Mouse (Mus musculus): ENCODE results near the gene Mex3d.
A peak's percentile ranks its signal among the peaks of the same experiment; 100 is the strongest.

Mex3d gene

DNA sequence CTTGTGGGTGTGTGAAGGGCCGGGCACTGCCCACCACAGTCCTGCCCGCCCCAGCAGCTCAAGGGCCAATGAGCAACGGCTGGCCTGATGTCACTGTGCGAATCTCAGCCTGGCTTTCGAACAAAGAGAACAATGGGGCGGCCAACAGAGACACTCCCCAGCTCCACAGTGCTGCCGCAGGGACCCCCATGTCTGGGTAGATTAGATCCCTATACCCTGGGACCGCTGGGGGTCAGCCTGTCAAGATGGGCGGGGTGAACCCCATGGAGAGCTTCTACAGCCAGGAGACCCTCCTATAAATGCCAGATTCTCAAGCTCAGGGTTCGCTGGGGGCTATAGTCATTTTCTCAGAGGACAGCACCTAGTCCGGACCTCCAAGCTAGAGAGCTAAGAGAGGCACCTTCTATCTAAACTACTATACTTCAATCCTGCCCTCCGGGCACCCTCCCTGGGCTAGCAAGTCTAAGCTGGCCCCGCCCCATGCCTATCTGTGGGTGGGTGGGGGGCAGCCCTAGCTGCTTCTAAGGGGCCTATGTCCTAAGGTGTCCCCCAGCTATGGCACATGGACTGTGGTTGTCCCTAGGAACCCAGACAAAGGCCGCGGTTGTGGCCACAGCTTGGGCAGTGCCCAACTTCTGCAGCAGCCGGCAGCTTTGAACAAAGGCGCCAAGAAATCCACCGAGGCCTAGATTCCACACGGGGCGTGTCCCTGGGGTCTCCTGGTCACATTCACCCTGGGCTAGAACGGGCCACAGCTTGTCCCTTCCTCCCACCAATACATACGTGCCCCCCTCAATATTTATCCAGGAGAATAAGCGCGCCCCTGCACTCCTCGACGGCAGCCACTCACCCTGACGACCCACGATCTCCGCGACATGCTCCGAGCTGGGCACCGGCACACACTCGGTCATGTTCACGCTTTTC lies 1.4 kb downstream of the Mex3d start:
- no peak for DNase-seq (ENCODE audit: low read depth)

DNA sequence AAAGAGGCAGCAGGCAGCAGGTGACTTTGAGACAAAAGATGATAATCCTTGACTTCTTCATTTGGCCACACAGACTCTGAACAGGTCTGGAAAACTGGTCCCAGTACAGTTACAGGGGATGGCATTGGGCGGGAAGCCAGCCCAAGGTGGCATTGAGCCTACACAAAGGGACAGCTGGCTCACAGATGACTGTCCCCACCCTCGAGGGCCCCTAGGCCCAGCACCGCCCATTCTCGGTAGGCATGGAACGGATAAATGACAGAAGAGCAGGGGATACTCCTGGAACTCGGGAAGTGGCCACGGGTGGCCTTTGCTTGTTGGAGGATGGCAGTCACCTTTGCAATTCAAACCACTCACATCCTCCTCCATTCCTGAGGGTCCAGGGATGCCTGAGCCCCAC lies 2.1 kb downstream of the Mex3d start:
- no peak for DNase-seq (ENCODE audit: low read depth)

DNA sequence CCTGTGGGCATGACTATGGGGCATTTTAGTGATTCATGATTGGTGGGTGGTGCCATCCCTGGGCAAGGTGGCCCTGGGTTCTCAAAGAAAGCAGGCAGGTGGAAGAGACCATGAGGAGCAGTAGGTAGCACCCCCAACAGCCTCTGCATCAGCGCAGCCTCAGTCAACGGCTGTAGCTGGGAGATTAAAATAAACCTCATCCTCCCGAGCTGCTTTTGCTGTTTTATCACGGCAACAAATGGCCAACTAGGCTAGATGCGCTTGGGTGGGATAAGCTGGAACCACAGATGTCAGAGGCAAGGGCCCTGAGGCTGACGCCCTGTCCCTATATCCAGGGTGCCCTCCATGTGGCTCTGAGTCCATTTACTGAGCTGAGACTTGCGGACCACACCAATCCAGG lies 2.8 kb downstream of the Mex3d start:
- DNase-seq (ENCODE audit: low read depth) = peak; percentile 72

DNA sequence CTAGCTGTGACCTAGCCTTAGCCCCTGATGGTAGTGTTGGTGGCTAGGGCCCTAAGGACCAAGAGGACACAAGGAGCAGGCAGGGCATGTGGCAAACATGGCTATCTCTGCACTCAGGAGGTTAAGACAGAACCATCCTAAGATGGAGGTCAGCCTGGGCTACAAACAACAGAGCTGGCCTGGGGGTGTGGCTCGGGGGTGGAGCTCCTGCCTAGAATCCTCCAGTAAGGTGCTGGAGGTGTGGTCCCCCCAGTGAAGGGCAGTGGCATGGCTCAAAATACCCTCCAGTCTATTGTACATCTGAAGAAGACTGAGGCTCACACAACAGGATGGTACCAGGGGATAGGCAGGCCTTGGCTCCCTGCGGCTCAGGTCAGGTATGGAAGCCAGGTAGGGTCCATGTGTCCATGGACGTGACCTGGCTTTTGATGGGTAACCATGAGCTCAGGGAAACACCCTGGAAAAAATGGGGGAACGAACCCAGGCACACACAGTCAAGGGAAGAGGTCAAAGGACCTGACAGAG lies 3.3 kb downstream of the Mex3d start:
- DNase-seq (ENCODE audit: low read depth) = no peak

DNA sequence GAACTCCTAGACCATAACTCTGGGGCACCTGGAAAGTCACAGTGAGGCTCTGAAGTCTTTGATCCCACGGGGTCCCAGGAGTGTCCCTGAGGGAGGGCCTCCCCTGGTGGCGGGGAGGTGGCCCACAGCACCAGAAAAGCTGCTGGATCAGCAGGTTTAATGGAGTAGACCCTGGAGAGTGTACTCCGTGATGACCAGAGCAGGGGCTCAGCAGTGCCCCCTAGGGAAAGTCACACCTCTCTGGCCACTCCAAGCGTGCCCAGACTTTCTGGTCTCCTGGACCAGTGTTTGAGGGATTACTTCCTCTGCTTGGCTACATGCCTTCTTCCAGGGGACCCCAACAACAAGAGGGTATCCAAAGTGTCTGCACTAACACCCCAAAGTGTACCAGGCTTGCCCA lies 4.0 kb downstream of the Mex3d start:
- no peak for DNase-seq (ENCODE audit: low read depth)

DNA sequence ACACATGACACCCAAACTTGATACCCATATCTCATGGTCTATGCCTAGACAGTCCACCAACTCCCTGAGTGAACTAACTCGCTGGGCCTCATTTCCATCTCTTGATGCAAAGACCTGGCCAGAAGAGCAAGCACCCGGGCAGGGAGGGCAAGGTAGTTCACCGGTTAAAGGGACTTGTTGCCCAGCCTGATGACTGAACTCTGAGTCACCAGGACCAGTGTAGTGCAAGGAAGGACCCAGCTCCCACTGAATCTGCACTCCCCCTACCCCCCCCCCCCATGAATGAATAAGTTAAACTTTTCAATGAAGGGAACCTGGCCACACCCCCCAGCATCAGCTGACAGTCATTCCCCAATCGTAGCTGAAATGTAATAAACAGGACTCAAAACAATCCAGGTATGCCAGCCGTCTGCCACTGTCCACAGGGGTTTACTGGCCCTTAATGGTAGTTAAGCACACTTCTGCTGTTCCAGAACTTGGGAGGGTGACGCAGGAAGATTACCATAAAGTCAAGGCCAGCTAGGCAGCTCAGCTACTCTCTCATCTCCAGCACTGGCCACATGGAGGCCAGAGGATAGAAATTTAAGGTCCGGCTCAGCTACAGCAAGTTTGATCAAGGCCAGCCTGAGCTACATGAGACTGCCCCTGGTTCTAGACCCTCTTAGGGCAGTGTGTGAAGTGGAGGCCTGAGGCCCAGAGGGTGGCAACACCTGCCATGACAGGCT lies 4.7 kb downstream of the Mex3d start:
- DNase-seq (ENCODE audit: low read depth) = no peak

DNA sequence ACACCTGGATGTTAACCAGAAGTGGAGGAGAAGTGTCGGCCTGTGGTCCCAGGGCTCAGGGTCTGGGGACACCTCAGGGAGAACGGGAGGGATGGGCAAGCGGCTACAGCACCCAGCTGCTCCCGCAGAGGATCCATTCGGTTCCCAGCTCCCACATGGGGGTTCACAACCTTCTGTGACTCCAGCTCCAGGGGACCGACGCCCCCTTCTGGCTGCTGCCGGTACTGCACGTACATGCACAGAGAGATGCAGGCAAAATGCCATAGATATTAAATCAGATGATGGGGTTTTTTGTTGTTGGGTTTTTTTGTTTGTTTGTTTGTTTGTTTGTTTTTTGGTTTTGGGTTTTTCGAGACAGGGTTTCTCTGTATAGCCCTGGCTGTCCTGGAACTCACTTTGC lies 9.7 kb downstream of the Mex3d start:
- no peak for DNase-seq (ENCODE audit: low read depth)

DNA sequence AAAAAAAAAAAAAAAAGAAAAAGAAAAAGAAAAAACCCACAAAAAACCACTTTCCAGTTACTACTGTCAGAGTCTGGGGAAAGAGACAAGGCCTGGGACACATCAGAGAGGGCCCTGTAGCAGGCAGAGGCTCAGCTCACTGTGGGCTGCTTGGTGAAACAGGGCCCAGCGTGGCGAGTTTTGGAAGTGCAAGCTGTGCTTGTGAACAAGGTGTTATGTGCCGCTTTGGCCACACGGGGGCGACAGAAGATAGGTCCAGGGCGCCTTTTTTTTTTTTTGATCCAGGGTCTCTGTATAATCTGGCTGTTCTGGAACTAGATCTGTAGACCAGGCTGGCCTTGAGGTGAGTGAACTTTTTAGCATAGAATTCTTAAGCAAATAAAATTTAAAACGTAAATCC lies 11.3 kb downstream of the Mex3d start:
- peak; percentile 89 for DNase-seq (ENCODE audit: low read depth)

DNA sequence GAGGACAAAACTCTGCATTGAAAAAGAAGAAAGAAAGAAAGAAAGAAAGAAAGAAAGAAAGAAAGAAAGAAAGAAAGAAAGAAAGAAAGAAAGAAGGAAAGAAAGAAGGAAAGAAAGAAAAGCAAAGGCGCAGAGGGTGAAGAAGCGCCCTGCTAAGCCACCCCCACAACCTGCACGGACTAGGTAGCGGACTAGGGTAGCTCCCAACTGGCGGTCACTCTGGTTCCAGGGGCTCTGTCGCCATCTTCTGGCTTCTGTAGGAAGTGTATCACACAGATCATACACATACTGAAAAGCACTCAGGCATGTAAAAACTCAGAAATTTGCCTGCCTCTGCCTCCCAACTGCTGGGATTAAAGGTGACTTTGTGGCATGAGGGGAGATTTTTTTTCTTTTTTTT lies 13.4 kb downstream of the Mex3d start:
- DNase-seq (ENCODE audit: low read depth) = peak; percentile 68

DNA sequence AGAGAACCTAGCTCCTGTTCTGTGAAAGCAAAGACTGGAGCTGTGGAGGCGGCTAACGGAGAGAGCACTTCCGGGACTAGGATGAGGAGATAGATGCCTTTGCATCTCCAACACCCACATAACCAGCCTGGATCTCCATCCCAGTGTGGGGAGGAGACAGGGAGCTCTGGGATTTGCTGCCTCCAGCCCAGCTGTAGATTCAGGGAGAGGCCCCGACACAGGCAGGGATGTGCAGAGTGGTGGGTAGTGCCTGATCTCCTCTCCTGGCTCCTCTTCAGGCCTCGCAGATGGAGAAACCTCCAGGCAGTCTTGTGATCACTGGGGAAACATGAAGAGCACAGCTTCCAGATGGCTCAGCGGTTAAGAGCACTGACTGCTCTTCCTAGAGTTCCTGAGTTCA lies 14.8 kb downstream of the Mex3d start:
- DNase-seq (ENCODE audit: low read depth) = no peak

DNA sequence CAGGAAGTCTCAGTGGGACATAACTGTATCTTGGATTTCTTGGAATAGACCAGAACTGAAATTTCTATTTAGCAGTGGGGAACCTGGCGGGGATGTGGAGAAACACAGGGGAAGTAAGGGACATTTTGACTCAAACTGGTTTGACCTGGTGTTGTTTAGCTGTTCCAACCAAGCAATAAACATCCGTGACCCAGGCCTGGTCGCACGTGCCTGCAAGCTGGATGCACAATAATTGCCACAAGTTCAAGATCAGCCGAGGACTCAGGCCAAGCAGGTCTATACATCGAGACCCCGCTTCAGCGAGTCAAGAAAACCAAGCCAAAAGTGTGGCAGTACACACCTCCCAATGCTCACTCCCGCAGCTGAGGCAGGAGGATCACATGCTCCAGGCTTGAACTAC lies 15.5 kb downstream of the Mex3d start:
- no peak for DNase-seq (ENCODE audit: low read depth)

DNA sequence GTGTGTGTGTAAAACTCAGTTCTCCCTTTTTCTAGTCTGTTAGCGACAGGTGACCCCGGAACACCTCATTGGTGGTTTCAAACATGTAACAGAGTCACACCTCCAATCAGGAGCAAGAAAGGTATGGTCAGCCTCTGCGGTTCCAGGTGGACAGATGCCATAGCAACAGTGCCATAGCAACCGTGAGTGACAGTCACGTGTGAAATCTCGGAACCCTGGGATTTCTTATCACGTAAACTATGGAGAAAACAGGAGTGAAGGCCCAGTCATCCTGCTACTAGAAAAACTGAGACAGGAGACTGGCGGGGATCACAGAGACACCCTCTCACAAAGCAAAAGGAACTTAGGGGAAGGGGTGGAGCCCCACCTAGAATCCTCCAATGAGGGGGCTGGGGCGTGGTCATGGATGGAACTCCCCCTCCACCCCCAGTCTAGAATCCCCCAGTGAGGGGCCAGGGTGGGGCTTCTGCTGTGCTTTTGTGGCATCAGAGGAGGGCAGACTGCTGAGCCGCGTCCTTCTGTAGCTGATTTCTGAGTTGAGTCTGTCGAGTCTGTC lies 16.0 kb downstream of the Mex3d start:
- no peak for DNase-seq (ENCODE audit: low read depth)

DNA sequence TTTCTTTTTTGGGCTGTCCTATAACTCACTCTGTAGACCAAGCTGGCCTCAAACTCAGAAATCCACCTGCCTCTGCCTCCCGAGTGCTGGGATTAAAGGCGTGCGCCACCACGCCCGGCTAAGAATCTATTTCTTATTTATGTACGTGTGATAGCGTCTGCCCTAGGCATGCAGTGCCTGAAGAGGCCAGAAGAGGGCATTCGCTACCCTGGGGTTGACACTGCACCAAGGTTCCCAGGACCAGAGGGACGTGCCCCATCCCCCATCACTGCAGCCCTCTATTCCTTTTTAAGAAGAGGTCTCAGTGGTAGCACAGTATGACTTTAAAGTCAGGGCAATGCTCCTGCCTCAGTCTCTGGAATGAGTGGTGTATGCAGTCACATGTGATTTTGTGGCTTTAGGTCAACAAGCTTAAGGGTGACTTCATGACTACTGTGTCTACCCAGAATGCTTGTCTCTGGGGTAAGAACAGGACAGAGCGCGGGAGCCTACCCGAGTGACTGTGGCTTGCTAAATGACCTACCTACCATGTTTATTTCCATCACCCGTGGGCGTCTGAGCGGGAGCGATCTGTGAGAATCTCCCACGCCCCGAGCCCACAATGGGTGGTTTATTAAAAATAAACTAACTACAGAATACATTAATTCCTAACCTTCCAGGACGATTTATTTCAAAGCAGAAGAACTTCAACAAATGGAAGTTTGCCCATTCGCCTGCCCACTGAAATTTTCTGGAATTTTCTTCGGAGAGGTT lies 17.3 kb downstream of the Mex3d start:
- no peak for DNase-seq (ENCODE audit: low read depth)

DNA sequence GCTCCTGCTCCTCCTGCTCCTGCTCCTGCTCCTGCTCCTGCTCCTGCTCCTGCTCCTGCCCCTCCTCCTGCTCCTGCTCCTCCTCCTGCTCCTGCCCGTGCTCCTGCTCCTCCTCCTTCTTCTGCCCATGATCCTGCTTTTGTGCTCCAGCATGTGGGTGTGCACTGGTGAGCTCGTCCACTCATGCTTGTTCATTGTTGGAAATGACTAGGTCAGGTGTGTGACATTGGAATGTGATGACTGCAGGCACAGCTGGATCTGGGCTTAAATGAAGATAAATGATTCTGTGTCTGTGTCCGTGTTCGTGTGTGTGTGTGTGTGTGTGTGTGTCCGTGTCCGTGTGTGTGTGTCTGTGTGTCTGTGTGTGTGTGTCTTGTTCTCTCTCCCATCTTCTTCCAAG lies 19.1 kb downstream of the Mex3d start:
- no peak for DNase-seq (ENCODE audit: low read depth)

DNA sequence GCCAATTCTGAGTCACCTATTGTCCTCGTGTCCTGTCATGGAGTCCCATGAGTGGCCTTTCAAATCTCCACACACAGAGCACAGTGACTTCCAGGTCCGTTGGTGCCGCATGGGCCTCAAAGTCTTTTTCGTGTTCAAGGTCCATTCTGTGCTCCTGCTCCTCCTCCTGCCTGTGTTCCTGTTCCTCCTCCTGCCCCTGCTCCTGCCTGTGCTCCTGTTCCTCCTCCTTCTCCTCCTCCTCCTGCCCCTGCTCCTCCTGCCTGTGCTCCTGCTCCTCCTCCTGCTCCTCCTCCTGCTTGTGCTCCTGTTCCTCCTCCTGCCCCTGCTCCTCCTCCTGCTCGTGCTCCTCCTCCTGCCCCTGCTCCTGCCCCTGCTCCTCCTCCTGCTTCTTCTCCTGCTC lies 19.5 kb downstream of the Mex3d start:
- no peak for DNase-seq (ENCODE audit: low read depth)

DNA sequence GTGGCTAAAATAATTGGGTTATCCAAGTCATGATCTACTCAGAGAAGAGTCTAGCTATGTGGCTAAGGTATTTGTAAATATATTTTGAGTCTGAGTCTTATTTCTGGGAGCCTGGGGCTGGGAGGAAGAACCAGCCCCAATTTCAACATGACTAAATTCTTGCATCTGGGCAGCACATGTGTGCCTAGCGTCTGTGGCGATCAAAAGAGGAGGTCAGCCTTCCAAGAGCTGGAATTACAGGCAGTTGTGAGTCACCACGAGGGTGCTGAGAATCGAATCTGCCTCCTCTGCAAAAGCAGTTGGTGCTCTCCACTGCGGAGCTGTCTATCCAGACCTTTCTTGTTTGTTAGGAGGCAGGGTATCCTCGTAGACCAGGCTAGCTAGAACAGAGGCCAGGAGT lies 21.7 kb downstream of the Mex3d start:
- DNase-seq (ENCODE audit: low read depth) = no peak

DNA sequence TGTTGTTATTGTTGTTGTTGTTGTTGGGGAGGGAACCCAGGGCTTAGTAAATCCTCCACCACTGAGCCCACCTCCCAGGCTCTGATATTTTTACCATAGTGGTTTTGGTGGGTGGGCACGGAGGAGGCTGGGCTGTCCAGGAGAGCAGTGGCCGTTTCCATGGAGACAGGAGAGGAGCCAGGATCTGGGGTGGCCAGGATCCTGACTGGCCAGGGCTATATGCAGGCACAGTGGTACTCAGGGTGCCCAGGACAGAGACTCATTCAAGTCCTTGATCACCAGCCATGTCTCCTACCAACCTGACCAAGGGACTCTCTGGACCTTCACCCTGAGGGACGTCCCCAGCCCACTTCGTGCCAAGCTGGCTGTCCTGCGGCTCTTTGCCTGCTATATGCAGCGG lies 23.7 kb downstream of the Mex3d start:
- no peak for DNase-seq (ENCODE audit: low read depth)

DNA sequence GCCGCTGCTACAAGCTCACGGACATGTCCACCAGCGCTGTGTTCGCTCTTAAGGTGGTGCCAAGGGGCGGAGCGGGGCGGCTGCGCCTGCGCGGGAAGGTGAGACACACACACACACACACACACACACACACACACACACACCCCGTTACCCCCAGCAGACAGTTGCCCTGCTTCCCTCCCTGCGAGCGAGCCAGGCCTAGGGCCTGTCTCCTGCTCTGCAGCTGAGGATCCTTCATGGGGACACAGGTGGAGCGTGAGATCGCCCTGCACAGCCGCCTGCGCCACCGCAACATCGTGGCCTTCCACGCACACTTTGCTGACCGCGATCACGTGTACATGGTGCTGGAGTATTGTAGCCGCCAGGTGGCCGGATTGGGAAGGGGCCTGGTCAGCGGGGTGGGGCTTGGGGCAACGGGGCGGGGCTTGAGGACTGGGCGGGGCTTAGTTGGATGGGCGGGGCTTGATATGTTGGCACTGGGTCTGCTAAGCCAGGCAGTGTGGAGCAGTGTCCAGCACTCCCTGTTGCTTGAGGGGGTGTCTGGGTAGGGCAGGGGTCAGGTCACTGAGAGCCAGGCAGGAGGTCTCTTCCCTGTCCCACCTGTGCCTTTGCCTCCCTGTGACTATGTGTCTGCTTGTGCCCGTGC lies 29.3 kb downstream of the Mex3d start:
- DNase-seq (ENCODE audit: low read depth) = no peak

DNA sequence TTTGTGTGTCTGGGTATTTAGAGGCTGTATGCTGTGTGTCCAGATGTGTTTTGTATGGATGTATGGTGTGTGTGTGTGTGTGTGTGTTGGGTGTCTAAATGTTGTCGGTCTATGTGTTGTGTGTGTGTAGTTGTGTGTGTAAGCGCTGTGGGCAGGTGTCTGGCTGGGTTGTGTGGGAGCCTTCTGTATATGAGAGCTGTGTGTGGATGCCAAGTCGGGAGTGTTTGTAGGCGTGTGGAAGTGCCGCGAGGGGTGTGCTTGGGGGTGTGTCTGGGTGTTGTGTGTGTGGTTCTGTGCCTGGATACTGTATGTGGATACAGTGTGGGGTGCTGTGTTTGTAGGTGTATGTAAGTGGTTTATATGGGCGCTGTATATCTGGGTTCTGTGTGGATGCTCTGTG lies 30.1 kb downstream of the Mex3d start:
- DNase-seq (ENCODE audit: low read depth) = no peak

DNA sequence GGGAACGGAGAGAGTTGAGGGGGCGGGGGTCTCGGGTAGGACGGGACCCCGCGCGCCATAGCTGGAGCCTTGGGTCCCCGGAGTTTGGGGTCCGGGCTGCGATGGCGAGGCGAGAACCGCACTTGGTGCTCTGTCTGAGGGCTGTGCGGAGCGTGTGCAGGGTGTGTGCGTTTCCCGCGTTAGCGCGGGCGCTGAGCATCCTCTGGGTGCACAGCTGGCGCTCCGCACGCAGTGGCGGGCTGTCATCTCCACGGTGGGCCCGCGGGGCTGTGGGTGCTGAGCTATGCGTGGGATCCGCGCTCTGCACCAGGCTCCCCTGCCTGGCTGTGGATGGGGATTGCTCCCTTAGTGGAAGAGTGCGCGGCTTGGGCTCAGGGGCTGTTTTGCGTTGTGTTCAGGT lies 30.7 kb downstream of the Mex3d start:
- DNase-seq (ENCODE audit: low read depth) = no peak

DNA sequence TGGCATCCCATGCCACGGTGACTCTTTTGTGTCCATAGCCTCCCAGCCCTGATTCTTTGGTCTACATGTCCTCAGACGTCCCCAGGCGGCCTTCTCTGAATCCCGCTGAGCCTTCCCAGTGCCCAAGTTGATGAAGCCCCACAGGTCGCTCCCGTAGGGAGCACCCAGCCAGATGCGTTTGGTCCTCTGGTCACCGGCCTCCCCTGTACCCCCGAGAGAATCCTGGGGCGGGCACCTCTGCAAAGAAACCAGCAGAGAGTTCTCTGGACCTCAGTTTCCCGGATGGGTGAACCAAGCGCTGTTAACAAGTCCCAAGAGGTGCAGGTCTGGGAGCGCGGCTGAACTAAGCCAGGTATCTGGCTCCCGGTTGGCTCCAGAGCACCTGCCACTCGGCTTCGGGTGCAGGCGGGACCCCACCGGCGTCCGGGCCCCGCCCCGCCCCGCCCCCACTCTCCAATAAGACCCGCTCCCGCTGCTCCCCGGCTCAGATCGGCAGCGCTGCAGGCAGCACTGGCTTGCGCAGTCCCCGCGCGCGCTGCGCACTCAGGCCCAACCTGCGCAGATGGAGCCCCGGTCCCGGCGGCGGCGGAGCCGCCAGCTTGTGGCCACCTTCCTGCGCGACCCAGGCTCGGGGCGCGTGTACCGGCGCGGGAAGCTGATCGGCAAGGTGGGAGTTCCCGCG lies 31.3 kb downstream of the Mex3d start, which contains the start of gene Plk5:
TSS of gene Plk5 (plus strand) at position 459 of the 682 bp plus-strand sequence.
- DNase-seq (ENCODE audit: low read depth) = no peak
